Mouse (Mus musculus) monocyte, adult 59 days (primary cell): ENCODE data around the gene Six3. TPM values are rescaled to one million over a fixed set of nuclear protein-coding genes. Genes with fewer than 3 reads are reported as not detected.

Source experiments
- total RNA-seq, 2 experiments: library from RNA; stranded (reverse); gene quantifications; one replicate each; pipeline ENCODE4 v1.2.4; 2023

Gene Six3
- total RNA-seq = not detected

DNA sequence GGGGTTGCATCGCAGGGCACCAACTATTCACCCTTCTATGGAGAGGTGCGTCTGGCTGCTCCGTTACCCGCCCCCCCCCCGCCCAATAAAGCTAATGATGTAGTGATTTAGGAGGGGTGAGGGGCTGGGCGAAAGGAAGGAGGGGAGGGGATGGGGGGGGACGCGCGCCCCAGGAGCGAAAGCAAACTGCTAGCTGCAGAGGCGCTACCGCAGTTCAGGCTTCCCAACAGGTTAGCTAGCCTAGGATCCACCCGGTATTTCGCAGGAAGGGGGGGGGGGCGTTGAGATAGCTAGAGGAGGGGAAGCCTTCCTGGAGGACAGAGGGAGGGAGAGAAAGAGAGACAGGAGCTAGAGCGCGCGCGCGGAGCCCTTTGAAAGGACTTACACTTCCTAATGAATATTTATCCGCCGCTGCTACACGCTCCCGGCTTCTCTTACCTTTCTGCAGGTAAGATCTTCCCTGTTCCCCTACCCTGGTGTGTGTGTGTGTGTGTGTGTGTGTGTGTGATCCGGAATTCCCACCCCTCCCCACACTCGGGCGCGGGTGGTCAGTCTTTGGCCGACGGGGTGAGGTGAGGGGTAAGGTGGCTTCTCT, at the start of gene Six3:
Six3 (plus strand) TSS at position 343 of the 595 bp plus-strand sequence.

Other genes with a start within 250 kb of the Six3 start
- not detected for gene Six2, start 74.7 kb downstream of the Six3 start, total RNA-seq